ENCODE assay signal across 9 mouse cellular contexts in genomic region chr19:3414268-3414733, GRCm38 (mm10). TPM values are rescaled to one million over a fixed set of nuclear protein-coding genes. Genes with fewer than 3 reads are reported as not detected.
DNase-seq lines count a peak whose midpoint lies in the region; ATAC-seq and TF ChIP-seq lines count a peak whose summit lies in the region.
"Had no signal": no experiment of that assay in that cellular context is flagged by ENCODE, and none has a peak within 500 bp of the region (broad histone marks: within the 10 kb centered on the region; RNA-seq: fewer than 3 reads in every experiment).

Gene Gal, minus strand, starts transcription at chr19:3414544.

- H3K9ac ChIP-seq in limb, embryonic 14.5 days (ENCODE audit: low read depth, low read length, severe bottlenecking): peak within 1 kb of the TSS; percentile 26; the same call in 1 of the 2 replicates

- peak; percentile 64 for ATAC-seq in common myeloid progenitor, adult 5-6 weeks (replicated peaks; ENCODE audit: low read depth, poor library complexity, severe bottlenecking)
- ATAC-seq in limb, embryonic 14.5 days (ENCODE audit: low FRiP score, low read depth): no peak

- intact Hi-C loops in left cerebral cortex, postnatal 14 days (cut with DNase I): no loop called here
- intact Hi-C loops in heart, postnatal 36 days (cut with DNase I): no loop called here

- no peaks in the 10 kb centered on the region for H3K36me3 ChIP-seq in limb, embryonic 14.5 days (ENCODE audit: control insufficient read depth, insufficient read depth, low read length)

- peak; percentile 14 to 26 for DNase-seq in left cerebral cortex, postnatal 14 days (ENCODE audit: low spot score in 2 of 2)
- DNase-seq in left cerebral cortex, adult 11 months (ENCODE audit: low spot score): no peak
- DNase-seq in heart, postnatal 36 days: peak; percentile 17 to 24
- no peak for DNase-seq in limb, embryonic 14.5 days (ENCODE audit: low spot score)
- DNase-seq in neural tube, embryonic 10.5 days (ENCODE audit: extremely low spot score, low spot score): peak; percentile 18
- DNase-seq in cerebellum, postnatal 4 days (ENCODE audit: low spot score in 2 of 2): no peak
- DNase-seq in layer of hippocampus, postnatal 25 days (ENCODE audit: extremely low spot score in 1 of 2, low spot score in 1 of 2): no peak

- 3% methylated on average over 29 of the region's 37 CpGs for WGBS in limb, embryonic 14.5 days

- peak within 1 kb of the TSS; percentile 36 for H3K4me3 ChIP-seq in limb, embryonic 14.5 days (replicated peaks; ENCODE audit: low read length)

- no peaks in the 10 kb centered on the region; the same call in 1 of the 2 replicates for H3K4me1 ChIP-seq in limb, embryonic 14.5 days (ENCODE audit: control insufficient read depth, insufficient read depth, low read length)

- no peak for TF ChIP-seq POLR2A in limb, embryonic 14.5 days (IDR thresholded peaks at IDR 0.05; ENCODE audit: borderline replicate concordance, extremely low read depth, insufficient read depth, insufficient read length)

- no peaks in the 10 kb centered on the region for H3K9me3 ChIP-seq in limb, embryonic 14.5 days (ENCODE audit: control insufficient read depth, low read length)

- H3K27me3 ChIP-seq in limb, embryonic 14.5 days (ENCODE audit: control insufficient read depth, insufficient read depth, low read length): peaks cover 18% of the 10 kb centered on the region; the same call in 1 of the 2 replicates

- H3K27ac ChIP-seq in limb, embryonic 14.5 days (replicated peaks; ENCODE audit: low read depth, low read length): no peak within 1 kb of the TSS

- H3K4me2 ChIP-seq in limb, embryonic 14.5 days (replicated peaks; ENCODE audit: low read depth, low read length, severe bottlenecking): peak within 1 kb of the TSS; percentile 56

RNA-seq across cellular contexts. Expression of gene Gal, which starts in this region (rescaled TPM):
- 1 to 10 TPM in 1 of 2 experiments, under 1 TPM in 1; 0.64 to 1.0 TPM for total RNA-seq in left cerebral cortex, postnatal 14 days (2021)
- not detected in 2 replicates for total RNA-seq in common myeloid progenitor, adult 5-6 weeks (2017)
- not detected for total RNA-seq in heart, postnatal 36 days (2021)
- polyA plus RNA-seq in limb, embryonic 14.5 days (2012; rRNA removed): 0.88 and 1.2 TPM in 2 replicates
- polyA plus RNA-seq in limb, embryonic 14.5 days (2014; fragmentation: Nextera tagmentation; extraction: Ambion mirVana): 1.1 and 1.2 TPM in 2 replicates
- 1 to 10 TPM; 2.6 to 2.7 TPM for total RNA-seq in layer of hippocampus, postnatal 25 days (2021)
- polyA plus RNA-seq: liver, adult 2 months had no signal

Comparison
In these comparisons a context has a peak if more than half of its experiments do, and no peak if none do; other contexts are left out.
1. DNase-seq: peak in left cerebral cortex, postnatal 14 days (2 of 2) and neural tube, embryonic 10.5 days (single experiment); none in left cerebral cortex, adult 11 months (single experiment), limb, embryonic 14.5 days (single experiment), cerebellum, postnatal 4 days (0 of 2) and layer of hippocampus, postnatal 25 days (0 of 2).
2. Peak in ATAC-seq in common myeloid progenitor, adult 5-6 weeks; RNA of the gene not detected or under 1 TPM.
3. Peak in DNase-seq in heart, postnatal 36 days; RNA of the gene not detected or under 1 TPM.